ENCODE assay signal across 7 mouse cellular contexts in the genomic region with DNA sequence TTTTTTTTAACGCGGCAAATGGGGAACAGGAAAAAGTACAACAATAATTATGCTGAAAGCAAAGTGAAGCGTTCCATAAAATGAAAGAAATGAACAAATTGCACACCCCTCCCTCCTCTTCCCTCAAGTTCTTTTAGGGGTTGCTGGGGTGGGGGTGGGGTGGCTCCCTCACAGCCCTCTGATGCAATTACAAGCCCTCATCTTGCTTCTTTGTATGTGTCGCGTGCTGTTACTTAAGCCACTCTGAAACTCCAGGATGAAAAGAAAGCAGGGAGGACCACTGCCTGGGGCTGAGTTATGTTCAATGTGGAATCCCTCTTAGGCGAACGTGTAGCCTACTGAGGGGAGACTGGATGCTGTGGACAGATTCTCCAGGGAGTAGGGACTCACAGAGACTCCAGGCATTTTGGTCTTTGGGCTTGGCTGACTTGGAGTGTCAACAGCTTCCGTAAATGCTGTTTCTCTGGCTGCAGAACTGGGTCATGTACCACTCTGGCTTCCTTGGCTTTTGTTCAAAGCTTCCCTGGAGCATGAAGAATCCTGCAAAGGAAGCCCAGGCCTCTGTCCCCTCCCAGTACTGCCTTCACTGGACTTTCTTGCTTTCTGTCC.
DNase-seq lines count a peak whose midpoint lies in the region; ATAC-seq and TF ChIP-seq lines count a peak whose summit lies in the region.

No protein-coding gene starts in this region.

- H3K4me3 ChIP-seq in cerebellum, adult 2 months (replicated peaks; ENCODE audit: insufficient read depth, low read depth, low read length), result no peak overlapping the region
- no peak overlapping the region for H3K4me3 ChIP-seq in forebrain, embryonic 16.5 days (replicated peaks; ENCODE audit: low read length)
- peak overlapping the region; percentile 8; the same call in 1 of the 2 replicates for H3K4me3 ChIP-seq in midbrain, embryonic 10.5 days

- DNase-seq in brain, embryonic 14.5 days (ENCODE audit: low read depth), result peak; percentile 95
- DNase-seq in cerebellum, adult 2 months, result peak; percentile 71 to 91
- peak; percentile 31 for DNase-seq in midbrain, embryonic 10.5 days (ENCODE audit: low spot score)
- DNase-seq in MN1 (ENCODE audit: low spot score), result no peak
- DNase-seq in heart, postnatal 25 days (ENCODE audit: low spot score), result no peak
- DNase-seq in right cerebral cortex, postnatal 4 days, result no peak

- H3K36me3 ChIP-seq in forebrain, embryonic 16.5 days (ENCODE audit: control insufficient read depth, insufficient read depth), result no peaks in the 10 kb centered on the region
- no peaks in the 10 kb centered on the region for H3K36me3 ChIP-seq in midbrain, embryonic 10.5 days

- H3K4me2 ChIP-seq in forebrain, embryonic 16.5 days (ENCODE audit: low read length), result peak overlapping the region; percentile 37

- H3K27me3 ChIP-seq in cerebellum, adult 2 months (ENCODE audit: control insufficient read depth, insufficient read depth, low read length), result no peaks in the 10 kb centered on the region
- no peaks in the 10 kb centered on the region for H3K27me3 ChIP-seq in forebrain, embryonic 16.5 days (replicated peaks; ENCODE audit: control insufficient read depth, insufficient read depth, low read length)
- H3K27me3 ChIP-seq in midbrain, embryonic 10.5 days (ENCODE audit: low read depth, poor library complexity, severe bottlenecking), result peaks cover 36% of the 10 kb centered on the region

- no peak overlapping the region for H3K9ac ChIP-seq in forebrain, embryonic 16.5 days (replicated peaks; ENCODE audit: low read depth, low read length)

- 0 out of 2 replicates have a peak overlapping the region, but pooled peaks have one; percentile 18 for H3K27ac ChIP-seq in cerebellum, adult 2 months (ENCODE audit: insufficient read depth, low read length)
- H3K27ac ChIP-seq in forebrain, embryonic 16.5 days (ENCODE audit: low read length), result peak overlapping the region; percentile 75
- peak overlapping the region; percentile 70 for H3K27ac ChIP-seq in midbrain, embryonic 10.5 days (replicated peaks)

- ATAC-seq in forebrain, embryonic 16.5 days, result peak; percentile 81

- intact Hi-C loops in heart, postnatal 25 days (cut with DNase I), result no loop called here

- no peak for TF ChIP-seq CTCF in brain, embryonic 14.5 days (IDR thresholded peaks at IDR 0.05; ENCODE audit: borderline replicate concordance, extremely low read depth, insufficient read depth, insufficient read length)
- TF ChIP-seq CTCF in cerebellum, adult 2 months (IDR thresholded peaks at IDR 0.05; ENCODE audit: borderline replicate concordance, insufficient read depth, low read depth, low read length), result no peak

- no peak for TF ChIP-seq POLR2A in brain, embryonic 14.5 days (IDR thresholded peaks at IDR 0.05; ENCODE audit: borderline replicate concordance, extremely low read depth, insufficient read depth, insufficient read length, poor library complexity, severe bottlenecking)
- no peak for TF ChIP-seq POLR2A in cerebellum, adult 2 months (IDR thresholded peaks at IDR 0.05; ENCODE audit: borderline replicate concordance, insufficient read depth, low read length)

- WGBS in cerebellum, adult 2 months, result 27% methylated on average over 8 of the region's 8 CpGs
- WGBS in forebrain, embryonic 16.5 days, result 3% methylated on average over 8 of the region's 8 CpGs
- 42% methylated on average over 8 of the region's 8 CpGs for WGBS in midbrain, embryonic 10.5 days

- H3K9me3 ChIP-seq in forebrain, embryonic 16.5 days (ENCODE audit: control insufficient read depth, low read length), result no peaks in the 10 kb centered on the region
- no peaks in the 10 kb centered on the region for H3K9me3 ChIP-seq in midbrain, embryonic 10.5 days (replicated peaks)

- peaks cover 55% of the 10 kb centered on the region for H3K4me1 ChIP-seq in cerebellum, adult 2 months (ENCODE audit: control insufficient read depth, insufficient read depth, low read length)
- H3K4me1 ChIP-seq in forebrain, embryonic 16.5 days (replicated peaks; ENCODE audit: control insufficient read depth, insufficient read depth, low read length), result peaks cover 26% of the 10 kb centered on the region
- H3K4me1 ChIP-seq in midbrain, embryonic 10.5 days, result peaks cover 46% of the 10 kb centered on the region

Comparison
In these comparisons a context has a peak if more than half of its experiments do, and no peak if none do; other contexts are left out.
1. DNase-seq: peak in brain, embryonic 14.5 days (single experiment), cerebellum, adult 2 months (2 of 2) and midbrain, embryonic 10.5 days (single experiment); none in MN1 (single experiment), heart, postnatal 25 days (single experiment) and right cerebral cortex, postnatal 4 days (single experiment).
2. H3K27ac ChIP-seq: peak in every context shown above with its lines; median percentile 75 in forebrain, embryonic 16.5 days; 70 in midbrain, embryonic 10.5 days; 18 in cerebellum, adult 2 months.